ENCODE assay signal across 7 mouse cellular contexts in genomic region chr3:33142398-33142797, GRCm38 (mm10). TPM values are rescaled to one million over a fixed set of nuclear protein-coding genes. Genes with fewer than 3 reads are reported as not detected.
DNase-seq lines count a peak whose midpoint lies in the region; ATAC-seq lines count a peak whose summit lies in the region.

No protein-coding gene starts in this region.

- no peak overlapping the region for H3K9ac ChIP-seq in lung, embryonic 16.5 days (ENCODE audit: low read length)
- peak overlapping the region; percentile 46 for H3K9ac ChIP-seq in embryonic facial prominence, embryonic 14.5 days (ENCODE audit: low read depth, low read length)
- peak overlapping the region; percentile 22; the same call in 1 of the 2 replicates for H3K9ac ChIP-seq in intestine, embryonic 14.5 days (ENCODE audit: low read length)
- peak overlapping the region; percentile 73 for H3K9ac ChIP-seq in midbrain, embryonic 13.5 days (replicated peaks)

- peaks cover 9% of the 10 kb centered on the region for H3K27me3 ChIP-seq in lung, embryonic 16.5 days (ENCODE audit: control insufficient read depth, insufficient read depth, low read depth, low read length)
- peaks cover 24% of the 10 kb centered on the region for H3K27me3 ChIP-seq in embryonic facial prominence, embryonic 14.5 days (replicated peaks; ENCODE audit: control insufficient read depth, insufficient read depth, low read length)
- peaks cover 15% of the 10 kb centered on the region for H3K27me3 ChIP-seq in intestine, embryonic 14.5 days (replicated peaks; ENCODE audit: control insufficient read depth, insufficient read depth, low read length)
- peaks cover 32% of the 10 kb centered on the region for H3K27me3 ChIP-seq in midbrain, embryonic 13.5 days

- H3K9me3 ChIP-seq in lung, embryonic 16.5 days (ENCODE audit: control insufficient read depth, low read length), result no peaks in the 10 kb centered on the region
- no peaks in the 10 kb centered on the region for H3K9me3 ChIP-seq in embryonic facial prominence, embryonic 14.5 days (ENCODE audit: control insufficient read depth, low read length)
- H3K9me3 ChIP-seq in intestine, embryonic 14.5 days (ENCODE audit: control insufficient read depth, low read length), result no peaks in the 10 kb centered on the region
- H3K9me3 ChIP-seq in midbrain, embryonic 13.5 days, result no peaks in the 10 kb centered on the region

- no peak overlapping the region for H3K27ac ChIP-seq in lung, embryonic 16.5 days (ENCODE audit: low read length)
- no peak overlapping the region for H3K27ac ChIP-seq in embryonic facial prominence, embryonic 14.5 days (replicated peaks; ENCODE audit: low read depth, low read length)
- H3K27ac ChIP-seq in intestine, embryonic 14.5 days (ENCODE audit: low read depth), result no peak overlapping the region
- no peak overlapping the region for H3K27ac ChIP-seq in midbrain, embryonic 13.5 days

- H3K4me3 ChIP-seq in lung, embryonic 16.5 days (ENCODE audit: low read length), result peak overlapping the region; percentile 61
- peak overlapping the region; percentile 50 for H3K4me3 ChIP-seq in embryonic facial prominence, embryonic 14.5 days (ENCODE audit: low read depth, low read length)
- H3K4me3 ChIP-seq in intestine, embryonic 14.5 days (ENCODE audit: low read depth, low read length), result peak overlapping the region; percentile 42
- peak overlapping the region; percentile 71 for H3K4me3 ChIP-seq in midbrain, embryonic 13.5 days (replicated peaks)

- no peaks in the 10 kb centered on the region for H3K36me3 ChIP-seq in lung, embryonic 16.5 days (ENCODE audit: control insufficient read depth, insufficient read depth, low read length)
- H3K36me3 ChIP-seq in embryonic facial prominence, embryonic 14.5 days (ENCODE audit: control insufficient read depth, insufficient read depth, low read length), result no peaks in the 10 kb centered on the region
- H3K36me3 ChIP-seq in intestine, embryonic 14.5 days (ENCODE audit: control insufficient read depth, insufficient read depth, low read length), result no peaks in the 10 kb centered on the region
- H3K36me3 ChIP-seq in midbrain, embryonic 13.5 days, result no peaks in the 10 kb centered on the region

- H3K4me1 ChIP-seq in lung, embryonic 16.5 days (replicated peaks; ENCODE audit: control insufficient read depth, insufficient read depth, low read length), result peaks cover 4% of the 10 kb centered on the region
- 0 out of 2 replicates have a peak, but pooled peaks cover 3% of the 10 kb centered on the region for H3K4me1 ChIP-seq in embryonic facial prominence, embryonic 14.5 days (ENCODE audit: control insufficient read depth, insufficient read depth, low read length)
- H3K4me1 ChIP-seq in intestine, embryonic 14.5 days (replicated peaks; ENCODE audit: control insufficient read depth, insufficient read depth, low read length), result no peaks in the 10 kb centered on the region; the same call in 1 of the 2 replicates
- peaks cover 9% of the 10 kb centered on the region for H3K4me1 ChIP-seq in midbrain, embryonic 13.5 days (replicated peaks)

- WGBS in lung, embryonic 16.5 days, result under 1% methylated on average over 17 of the region's 17 CpGs
- WGBS in embryonic facial prominence, embryonic 14.5 days, result under 1% methylated on average over 17 of the region's 17 CpGs
- WGBS in intestine, embryonic 14.5 days, result under 1% methylated on average over 17 of the region's 17 CpGs
- WGBS in midbrain, embryonic 13.5 days, result under 1% methylated on average over 17 of the region's 17 CpGs

- DNase-seq in lung, adult 18-20 months, result no peak
- DNase-seq in embryonic facial prominence, embryonic 14.5 days (ENCODE audit: low spot score), result no peak
- DNase-seq in intestine, embryonic 14.5 days (ENCODE audit: low spot score), result peak; percentile 52
- DNase-seq in urinary bladder, postnatal 25 days (ENCODE audit: low spot score), result no peak
- DNase-seq in layer of hippocampus, adult 9-10 months (ENCODE audit: low spot score), result no peak

- peak overlapping the region; percentile 72 for H3K4me2 ChIP-seq in lung, embryonic 16.5 days (ENCODE audit: low read depth, low read length)
- peak overlapping the region; percentile 84 for H3K4me2 ChIP-seq in embryonic facial prominence, embryonic 14.5 days (ENCODE audit: low read depth, low read length)
- H3K4me2 ChIP-seq in intestine, embryonic 14.5 days (ENCODE audit: low read length), result peak overlapping the region; percentile 75
- H3K4me2 ChIP-seq in midbrain, embryonic 13.5 days (replicated peaks), result peak overlapping the region; percentile 94

- ATAC-seq in lung, embryonic 16.5 days (ENCODE audit: low read depth), result peak; percentile 20; the same call in 1 of the 2 replicates
- ATAC-seq in embryonic facial prominence, embryonic 14.5 days (ENCODE audit: low read depth), result peak; percentile 28; the same call in 1 of the 2 replicates
- peak; percentile 24; the same call in 1 of the 2 replicates for ATAC-seq in intestine, embryonic 14.5 days (replicated peaks; ENCODE audit: low FRiP score, low TSS enrichment, low read depth)
- ATAC-seq in midbrain, embryonic 13.5 days, result no peak; the same call in 1 of the 2 replicates

RNA-seq across cellular contexts. Expression of gene Pex5l, which starts 0.6 kb away (rescaled TPM):
- 0.19 TPM in 2 replicates for polyA plus RNA-seq in lung, embryonic 16.5 days (2015; fragmentation: Nextera tagmentation; extraction: Ambion mirVana)
- polyA plus RNA-seq in embryonic facial prominence, embryonic 14.5 days (2014; fragmentation: Nextera tagmentation; extraction: Ambion mirVana), result 1.3 and 1.6 TPM in 2 replicates
- polyA plus RNA-seq in intestine, embryonic 14.5 days (2014; fragmentation: Nextera tagmentation; extraction: Ambion mirVana), result 0.11 and 0.16 TPM in 2 replicates
- polyA plus RNA-seq in midbrain, embryonic 13.5 days (2015; fragmentation: Nextera tagmentation; extraction: Ambion mirVana), result 1.5 and 1.6 TPM in 2 replicates
